Mouse (Mus musculus): ENCODE results near the gene Tfap2e. TPM values are rescaled to one million over a fixed set of nuclear protein-coding genes. Genes with fewer than 3 reads are reported as not detected.

Tfap2e gene
- not detected in 2 replicates for polyA plus RNA-seq (2015; fragmentation: Nextera tagmentation; extraction: Ambion mirVana)

GRCm38 (mm10) chr4:126736001-126736414 is at the start of gene Tfap2e:
Gene Tfap2e (minus strand): TSS chr4:126736240.

GRCm38 (mm10) chr4:126753268-126754230 is 17.5 kb upstream of the Tfap2e start, which contains the start of the genes Ncdn and AU040320:
Gene Ncdn (minus strand): TSS chr4:126753438.
Gene AU040320 (plus strand): TSS chr4:126753544.

GRCm38 (mm10) chr4:126677054-126678003 is 58.7 kb downstream of the Tfap2e start, which contains the start of gene Psmb2:
Gene Psmb2 (plus strand): TSS chr4:126677630.

Other genes with a start within 250 kb of the Tfap2e start
- 1.3 and 1.4 TPM in 2 replicates for gene Ago4, start 202.8 kb downstream of the Tfap2e start, polyA plus RNA-seq (2015; fragmentation: Nextera tagmentation; extraction: Ambion mirVana)
- gene Clspn, start 179.3 kb downstream of the Tfap2e start, polyA plus RNA-seq (2015; fragmentation: Nextera tagmentation; extraction: Ambion mirVana) = 58.1 and 77.2 TPM in 2 replicates
- 1.2 and 2.0 TPM in 2 replicates for gene 5730409E04Rik, start 126.4 kb downstream of the Tfap2e start, polyA plus RNA-seq (2015; fragmentation: Nextera tagmentation; extraction: Ambion mirVana)
- gene Psmb2, start 58.6 kb downstream of the Tfap2e start, polyA plus RNA-seq (2015; fragmentation: Nextera tagmentation; extraction: Ambion mirVana) = 324 and 341 TPM in 2 replicates
- gene Ncdn, start 17.2 kb upstream of the Tfap2e start, polyA plus RNA-seq (2015; fragmentation: Nextera tagmentation; extraction: Ambion mirVana) = 9.2 and 11.3 TPM in 2 replicates
- gene AU040320, start 17.3 kb upstream of the Tfap2e start, polyA plus RNA-seq (2015; fragmentation: Nextera tagmentation; extraction: Ambion mirVana) = 10.4 and 12.5 TPM in 2 replicates
- 9.5 TPM in 2 replicates for gene Zmym4, start 231.9 kb upstream of the Tfap2e start, polyA plus RNA-seq (2015; fragmentation: Nextera tagmentation; extraction: Ambion mirVana)

All from spleen, postnatal 0 days (tissue).